In genomic region chr13:109685296-109686115, GRCm38 (mm10) we compare ENCODE assay signal across 8 mouse cellular contexts.
DNase-seq lines count a peak whose midpoint lies in the region; ATAC-seq lines count a peak whose summit lies in the region.

No protein-coding gene starts in this region.

- WGBS in hindbrain, embryonic 12.5 days, result under 1% methylated on average over 29 of the region's 29 CpGs

- H3K4me1 ChIP-seq in hindbrain, embryonic 12.5 days, result peaks cover 21% of the 10 kb centered on the region
- peaks cover 38% of the 10 kb centered on the region for H3K4me1 ChIP-seq in megakaryocyte, embryonic 14.5 days

- peak overlapping the region; percentile 64 for H3K4me2 ChIP-seq in hindbrain, embryonic 12.5 days (replicated peaks)

- intact Hi-C loops in left cerebral cortex, postnatal 14 days (cut with DNase I), result loop anchor here (5.0 kb wide), 2 partner anchors 42 to 68 kb away; no protein-coding TSS in a partner anchor

- no peaks in the 10 kb centered on the region for H3K27me3 ChIP-seq in hindbrain, embryonic 12.5 days
- no peaks in the 10 kb centered on the region for H3K27me3 ChIP-seq in megakaryocyte, embryonic 14.5 days (replicated peaks)

- H3K9me3 ChIP-seq in hindbrain, embryonic 12.5 days (replicated peaks), result no peaks in the 10 kb centered on the region
- H3K9me3 ChIP-seq in megakaryocyte, embryonic 14.5 days, result no peaks in the 10 kb centered on the region

- peak; percentile 69 for DNase-seq in adipocyte (ENCODE audit: low spot score)
- DNase-seq in cerebellum, postnatal 14 days, result peak; percentile 21 to 34
- peak; percentile 9 to 28 for DNase-seq in frontal cortex, postnatal 25 days (ENCODE audit: low spot score in 2 of 2)
- peak; percentile 20 to 37 for DNase-seq in left cerebral cortex, postnatal 14 days (ENCODE audit: low spot score in 2 of 2)
- peak; percentile 44 for DNase-seq in right cerebral cortex, postnatal 14 days

- H3K9ac ChIP-seq in hindbrain, embryonic 12.5 days, result peak overlapping the region; percentile 60

- H3K4me3 ChIP-seq in hindbrain, embryonic 12.5 days, result peak overlapping the region; percentile 41
- H3K4me3 ChIP-seq in megakaryocyte, embryonic 14.5 days (replicated peaks), result peak overlapping the region; percentile 93

- H3K27ac ChIP-seq in hindbrain, embryonic 12.5 days, result peak overlapping the region; percentile 58

- ATAC-seq in hindbrain, embryonic 12.5 days (ENCODE audit: low FRiP score), result peak; percentile 67
- no peak for ATAC-seq in inflammation-experienced regulatory T-cells, adult 6 months

- H3K36me3 ChIP-seq in hindbrain, embryonic 12.5 days, result no peaks in the 10 kb centered on the region
- H3K36me3 ChIP-seq in megakaryocyte, embryonic 14.5 days (replicated peaks; ENCODE audit: low read length), result no peaks in the 10 kb centered on the region

Comparison
In these comparisons a context has a peak if more than half of its experiments do, and no peak if none do; other contexts are left out.
1. DNase-seq: peak in every context shown above with its lines; median percentile 69 in adipocyte; 44 in right cerebral cortex, postnatal 14 days; 28 in left cerebral cortex, postnatal 14 days; 28 in cerebellum, postnatal 14 days; 18 in frontal cortex, postnatal 25 days.